Mouse (Mus musculus) liver, embryonic 14 days (tissue): ENCODE data around the gene Btbd35f9. TPM values are rescaled to one million over a fixed set of nuclear protein-coding genes. Genes with fewer than 3 reads are reported as not detected.

Source experiments
- polyA plus RNA-seq: library from polyadenylated mRNA; depleted of rRNA; stranded (reverse); fragments of >200 nt; gene quantifications from 2 replicates; pipeline ENCODE4 v1.2.3, GENCODE M21; 2012; rRNA removed

The Btbd35f9 gene
- not detected in 2 replicates for polyA plus RNA-seq

DNA sequence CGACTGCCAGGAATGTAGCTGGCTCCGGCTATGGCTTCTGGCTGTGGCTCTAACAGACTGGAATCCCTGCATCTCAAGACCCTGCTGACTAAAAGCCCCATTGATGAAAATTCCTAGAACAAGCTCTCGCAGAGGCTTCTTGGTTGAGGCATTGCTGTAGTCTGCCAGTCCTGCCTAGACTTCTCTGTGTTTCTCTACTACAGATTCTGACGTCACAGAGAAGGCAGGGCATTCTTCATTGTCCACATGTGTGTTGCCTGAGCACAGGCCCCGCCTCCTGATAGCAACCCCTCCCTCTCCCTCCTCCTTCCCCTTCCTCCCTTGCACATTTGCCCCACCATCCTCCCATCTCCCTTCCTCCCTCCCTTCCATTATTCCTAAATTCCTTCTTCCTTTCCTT, at the start of gene Btbd35f9:
Gene Btbd35f9, minus strand, starts transcription at position 101 of the 400 bp plus-strand sequence.

Other genes starting within 250 kb of the Btbd35f9 start
- gene Btbd35f6, start 205.0 kb downstream of the Btbd35f9 start, polyA plus RNA-seq: not detected in 2 replicates
- gene Gm21870, start 174.7 kb downstream of the Btbd35f9 start, polyA plus RNA-seq: not detected in 2 replicates
- not detected in 2 replicates for gene Spin2g, start 77.2 kb upstream of the Btbd35f9 start, polyA plus RNA-seq